Mouse (Mus musculus): ENCODE measurements around the gene Mosmo. TPM values are rescaled to one million over a fixed set of nuclear protein-coding genes. Genes with fewer than 3 reads are reported as not detected.

The Mosmo gene
- polyA plus RNA-seq, 1 experiment, result 17.4 TPM

- no peak overlapping the region for H3K27ac ChIP-seq (ENCODE audit: insufficient read depth, low read length)
- H3K27me3 ChIP-seq (ENCODE audit: control insufficient read depth, insufficient read depth, low read length), result no peaks in the 10 kb centered on the region
- TF ChIP-seq CTCF (IDR thresholded peaks at IDR 0.05; ENCODE audit: extremely low read depth, insufficient read depth, insufficient read length, insufficient replicate concordance), result no peak
- TF ChIP-seq POLR2A (IDR thresholded peaks at IDR 0.05; ENCODE audit: low read depth, low read length), result no peak
- DNase-seq (ENCODE audit: low read depth in 1 of 2, low spot score in 2 of 2), result no peak
- WGBS, result 88% methylated on average over 4 of the region's 4 CpGs
- peaks cover 47% of the 10 kb centered on the region for H3K36me3 ChIP-seq (ENCODE audit: control insufficient read depth, insufficient read depth, low read length)
- H3K4me1 ChIP-seq (ENCODE audit: control insufficient read depth, insufficient read depth, insufficient read length), result no peaks in the 10 kb centered on the region
- H3K4me3 ChIP-seq (ENCODE audit: extremely low read depth, insufficient read depth, insufficient read length), result no peak overlapping the region
These were observed 34.2 kb upstream of the Mosmo start for GRCm38 (mm10) chr7:120643217-120643616.

GRCm38 (mm10) chr7:120647849-120648248, 29.6 kb upstream of the Mosmo start:
- 79% methylated on average over 2 of the region's 2 CpGs for WGBS
- H3K27ac ChIP-seq (ENCODE audit: insufficient read depth, low read length), result no peak overlapping the region
- no peaks in the 10 kb centered on the region for H3K27me3 ChIP-seq (ENCODE audit: control insufficient read depth, insufficient read depth, low read length)
- peaks cover 56% of the 10 kb centered on the region for H3K36me3 ChIP-seq (ENCODE audit: control insufficient read depth, insufficient read depth, low read length)
- H3K4me3 ChIP-seq (ENCODE audit: extremely low read depth, insufficient read depth, insufficient read length), result no peak overlapping the region
- DNase-seq (ENCODE audit: low read depth in 1 of 2, low spot score in 2 of 2), result no peak
- H3K4me1 ChIP-seq (ENCODE audit: control insufficient read depth, insufficient read depth, insufficient read length), result no peaks in the 10 kb centered on the region
- TF ChIP-seq CTCF (IDR thresholded peaks at IDR 0.05; ENCODE audit: extremely low read depth, insufficient read depth, insufficient read length, insufficient replicate concordance), result no peak
- TF ChIP-seq POLR2A (IDR thresholded peaks at IDR 0.05; ENCODE audit: low read depth, low read length), result no peak

- DNase-seq (ENCODE audit: low read depth in 1 of 2, low spot score in 2 of 2), result peak; percentile 45 to 61
- TF ChIP-seq POLR2A (IDR thresholded peaks at IDR 0.05; ENCODE audit: low read depth, low read length) (no peak), CTCF (IDR thresholded peaks at IDR 0.05; ENCODE audit: extremely low read depth, insufficient read depth, insufficient read length, insufficient replicate concordance) (no peak)
- Histone ChIP-seq H3K4me1 (ENCODE audit: control insufficient read depth, insufficient read depth, insufficient read length) (peaks cover 2% of the 10 kb centered on the region; the same call in 1 of the 2 replicates), H3K36me3 (ENCODE audit: control insufficient read depth, insufficient read depth, low read length) (peaks cover 21% of the 10 kb centered on the region), H3K27me3 (ENCODE audit: control insufficient read depth, insufficient read depth, low read length) (no peaks in the 10 kb centered on the region), H3K4me3 (ENCODE audit: extremely low read depth, insufficient read depth, insufficient read length) (no peak overlapping the region), H3K27ac (ENCODE audit: insufficient read depth, low read length) (no peak overlapping the region)
- WGBS, result 55% methylated on average over 4 of the region's 4 CpGs
These were observed 15.3 kb upstream of the Mosmo start for GRCm38 (mm10) chr7:120662079-120662478.

- Histone ChIP-seq H3K27me3 (ENCODE audit: control insufficient read depth, insufficient read depth, low read length) (no peaks in the 10 kb centered on the region), H3K36me3 (ENCODE audit: control insufficient read depth, insufficient read depth, low read length) (no peaks in the 10 kb centered on the region), H3K27ac (ENCODE audit: insufficient read depth, low read length) (no peak within 1 kb of the TSS), H3K4me3 (ENCODE audit: extremely low read depth, insufficient read depth, insufficient read length) (no peak within 1 kb of the TSS), H3K4me1 (ENCODE audit: control insufficient read depth, insufficient read depth, insufficient read length) (no peaks in the 10 kb centered on the region)
- no peak for TF ChIP-seq POLR2A (IDR thresholded peaks at IDR 0.05; ENCODE audit: low read depth, low read length)
- peak; percentile 86; the same call in 1 of the 2 replicates for TF ChIP-seq CTCF (IDR thresholded peaks at IDR 0.05; ENCODE audit: extremely low read depth, insufficient read depth, insufficient read length, insufficient replicate concordance)
- 20% methylated on average over 14 of the region's 14 CpGs for WGBS
- DNase-seq (ENCODE audit: low read depth in 1 of 2, low spot score in 2 of 2), result peak; percentile 14 to 60
These were observed 7.1 kb upstream of the Mosmo start, which contains the start of gene Pdzd9 for GRCm38 (mm10) chr7:120670153-120670875. Gene Pdzd9 (minus strand): TSS chr7:120670343.

DNA sequence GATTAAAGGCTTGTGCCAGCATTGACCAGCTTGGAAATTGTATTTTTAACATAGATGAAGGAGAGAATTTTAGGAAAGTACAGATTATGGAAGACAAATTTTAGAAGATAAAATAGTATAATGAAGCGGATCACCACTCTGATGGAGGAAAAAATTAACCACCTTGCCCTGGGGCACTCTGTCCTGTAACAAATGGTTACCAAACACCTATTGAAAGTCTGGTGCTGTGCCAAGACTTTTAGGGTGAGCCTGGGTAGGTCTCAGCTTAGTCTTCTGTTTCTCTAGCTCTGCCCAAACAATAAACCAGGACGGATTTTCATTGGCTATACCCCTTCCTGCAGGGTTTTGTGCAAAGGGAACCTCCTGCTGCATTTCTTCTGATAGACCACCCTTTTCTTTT, 6.1 kb upstream of the Mosmo start:
- H3K27me3 ChIP-seq (ENCODE audit: control insufficient read depth, insufficient read depth, low read length), result no peaks in the 10 kb centered on the region
- no peak overlapping the region for H3K27ac ChIP-seq (ENCODE audit: insufficient read depth, low read length)
- no peaks in the 10 kb centered on the region for H3K4me1 ChIP-seq (ENCODE audit: control insufficient read depth, insufficient read depth, insufficient read length)
- TF ChIP-seq CTCF (IDR thresholded peaks at IDR 0.05; ENCODE audit: extremely low read depth, insufficient read depth, insufficient read length, insufficient replicate concordance) (no peak), POLR2A (IDR thresholded peaks at IDR 0.05; ENCODE audit: low read depth, low read length) (no peak)
- H3K4me3 ChIP-seq (ENCODE audit: extremely low read depth, insufficient read depth, insufficient read length), result no peak overlapping the region
- 85% methylated on average over 2 of the region's 2 CpGs for WGBS
- H3K36me3 ChIP-seq (ENCODE audit: control insufficient read depth, insufficient read depth, low read length), result no peaks in the 10 kb centered on the region
- DNase-seq (ENCODE audit: low read depth in 1 of 2, low spot score in 2 of 2), result no peak

GRCm38 (mm10) chr7:120677764-120678531, 530 bp downstream of the Mosmo start:
- 3% methylated on average over 42 of the region's 42 CpGs for WGBS
- DNase-seq (ENCODE audit: low read depth in 1 of 2, low spot score in 2 of 2), result peak in 1 of 2 experiments; percentile 26
- Histone ChIP-seq H3K4me3 (ENCODE audit: extremely low read depth, insufficient read depth, insufficient read length) (peak overlapping the region; percentile 83), H3K4me1 (ENCODE audit: control insufficient read depth, insufficient read depth, insufficient read length) (peaks cover 11% of the 10 kb centered on the region), H3K27ac (ENCODE audit: insufficient read depth, low read length) (peak overlapping the region; percentile 24; the same call in 1 of the 2 replicates), H3K36me3 (ENCODE audit: control insufficient read depth, insufficient read depth, low read length) (no peaks in the 10 kb centered on the region), H3K27me3 (ENCODE audit: control insufficient read depth, insufficient read depth, low read length) (no peaks in the 10 kb centered on the region)
- TF ChIP-seq CTCF (IDR thresholded peaks at IDR 0.05; ENCODE audit: extremely low read depth, insufficient read depth, insufficient read length, insufficient replicate concordance), result no peak
- no peak for TF ChIP-seq POLR2A (IDR thresholded peaks at IDR 0.05; ENCODE audit: low read depth, low read length)
